Mouse (Mus musculus) CD4-positive, CD25-positive, alpha-beta regulatory T cell (primary cell): ENCODE measurements around the gene Slc2a10. TPM values are rescaled to one million over a fixed set of nuclear protein-coding genes. Genes with fewer than 3 reads are reported as not detected.

ENCODE experiments used
- polyA plus RNA-seq: library from polyadenylated mRNA; unstranded; fragments of 100-300 nt; shearing (Covaris generic); gene quantifications from one replicate; pipeline ENCODE4 v1.2.1, GENCODE M21; 2017

The Slc2a10 gene
- polyA plus RNA-seq: not detected

DNA sequence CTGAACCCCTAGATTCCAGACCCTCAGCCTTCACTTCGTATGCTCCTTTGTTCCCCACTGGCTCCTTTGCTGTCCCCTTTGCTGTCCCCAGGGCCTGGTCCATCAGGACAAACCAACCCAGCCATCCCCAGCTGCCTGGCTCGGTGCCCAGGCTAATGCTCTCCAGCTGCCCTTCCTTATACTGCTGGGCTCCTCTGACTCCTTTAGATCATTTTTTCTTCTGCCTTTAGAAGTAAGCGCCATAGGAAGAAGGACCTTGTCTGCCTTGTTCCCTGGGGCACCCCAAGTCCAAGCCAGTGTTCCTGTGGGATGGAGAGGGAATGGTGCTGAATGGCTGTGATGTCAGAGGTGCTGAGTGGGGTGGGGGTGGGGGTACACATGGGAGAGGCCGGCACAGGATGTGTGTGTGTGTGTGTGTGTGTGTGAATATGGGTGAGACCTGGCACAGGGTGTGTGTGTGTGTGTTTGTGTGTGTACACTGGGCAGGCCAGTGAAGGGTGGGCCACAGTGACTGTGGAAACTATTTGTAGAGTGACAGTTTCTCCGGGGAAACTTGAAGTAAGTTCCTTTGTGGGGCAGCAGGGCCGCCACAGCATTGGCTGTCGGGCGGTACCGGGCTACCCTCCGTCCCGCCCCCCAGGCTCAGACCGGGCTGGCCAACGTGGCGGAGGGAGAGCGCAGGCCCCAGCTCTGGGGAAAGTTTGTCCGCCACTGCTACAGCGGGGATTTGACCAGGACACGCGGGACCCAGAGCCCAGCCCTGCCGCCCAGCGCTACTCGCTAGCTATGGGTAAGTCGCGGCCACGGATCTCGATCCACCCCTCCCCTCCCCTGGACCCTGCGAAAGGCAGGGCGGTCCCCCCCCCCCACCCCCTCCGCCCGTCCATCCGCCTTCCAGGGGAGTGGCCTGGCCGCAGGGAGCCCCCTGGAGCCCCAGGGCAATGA, at the start of gene Slc2a10:
TSS of gene Slc2a10 (plus strand) at position 529 of the 945 bp plus-strand sequence.

GRCm38 (mm10) chr2:165473003-165473402, 30.6 kb upstream of the Slc2a10 start, which contains the start of gene Slc13a3:
Gene Slc13a3 (minus strand): TSS chr2:165473230.

DNA sequence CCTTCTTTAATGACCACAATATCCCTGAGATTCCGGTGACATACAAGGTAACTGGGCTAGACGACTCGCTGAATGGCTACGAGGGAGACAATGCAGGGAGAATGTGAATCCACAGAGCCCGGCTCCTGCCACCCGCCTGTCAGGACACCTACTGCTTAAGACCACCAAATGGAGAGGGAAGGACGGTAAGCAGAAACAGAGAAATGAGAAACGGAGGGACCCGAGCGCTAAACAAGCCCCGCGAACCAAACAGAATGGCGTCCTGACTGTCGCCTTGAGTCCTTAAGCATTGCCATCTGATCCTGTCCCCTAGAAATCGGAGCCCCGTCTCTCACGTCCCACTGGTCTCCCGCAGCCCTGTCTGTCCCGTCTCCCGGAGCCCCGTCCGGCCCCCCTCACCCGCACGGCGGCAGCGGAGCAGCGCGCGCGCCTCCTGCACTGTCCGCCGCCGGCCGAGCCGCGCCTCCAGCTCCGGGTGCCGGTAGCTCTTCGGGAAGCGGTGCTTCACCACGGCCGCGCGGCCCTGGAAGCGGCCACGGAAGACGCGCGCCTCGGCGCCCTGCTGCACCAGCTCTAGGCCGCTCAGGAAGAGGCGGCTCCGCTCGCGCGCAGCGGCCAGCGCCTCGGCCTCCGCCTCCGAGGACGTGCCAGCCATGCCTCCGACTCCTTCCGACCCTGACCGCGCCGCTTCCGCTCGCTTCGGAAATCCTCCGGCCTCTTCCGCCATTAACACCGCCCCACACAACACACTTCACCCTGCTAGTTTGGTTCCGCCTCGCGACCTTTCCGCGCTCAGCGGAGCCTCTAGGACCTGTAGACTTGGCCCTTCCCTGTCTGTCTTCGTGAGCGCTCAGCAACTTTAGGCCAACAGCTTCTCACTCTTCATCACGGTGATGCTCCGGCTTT, 10.7 kb upstream of the Slc2a10 start, which contains the start of gene Trp53rka:
TSS of gene Trp53rka (minus strand) at position 677 of the 906 bp plus-strand sequence.

Other genes with a start within 250 kb of the Slc2a10 start
- 63.7 TPM for gene Slc35c2, start 215.9 kb upstream of the Slc2a10 start, polyA plus RNA-seq
- 48.1 TPM for gene Elmo2, start 177.3 kb upstream of the Slc2a10 start, polyA plus RNA-seq
- gene Zfp663, start 135.1 kb upstream of the Slc2a10 start, polyA plus RNA-seq: not detected
- not detected for gene Zfp334, start 115.5 kb upstream of the Slc2a10 start, polyA plus RNA-seq
- not detected for gene Ocstamp, start 103.4 kb upstream of the Slc2a10 start, polyA plus RNA-seq
- gene Slc13a3, start 30.6 kb upstream of the Slc2a10 start, polyA plus RNA-seq: 0.42 TPM
- gene Trp53rka, start 10.5 kb upstream of the Slc2a10 start, polyA plus RNA-seq: 49.1 TPM
- gene Eya2, start 91.2 kb downstream of the Slc2a10 start, polyA plus RNA-seq: 13.3 TPM